In the genomic region with DNA sequence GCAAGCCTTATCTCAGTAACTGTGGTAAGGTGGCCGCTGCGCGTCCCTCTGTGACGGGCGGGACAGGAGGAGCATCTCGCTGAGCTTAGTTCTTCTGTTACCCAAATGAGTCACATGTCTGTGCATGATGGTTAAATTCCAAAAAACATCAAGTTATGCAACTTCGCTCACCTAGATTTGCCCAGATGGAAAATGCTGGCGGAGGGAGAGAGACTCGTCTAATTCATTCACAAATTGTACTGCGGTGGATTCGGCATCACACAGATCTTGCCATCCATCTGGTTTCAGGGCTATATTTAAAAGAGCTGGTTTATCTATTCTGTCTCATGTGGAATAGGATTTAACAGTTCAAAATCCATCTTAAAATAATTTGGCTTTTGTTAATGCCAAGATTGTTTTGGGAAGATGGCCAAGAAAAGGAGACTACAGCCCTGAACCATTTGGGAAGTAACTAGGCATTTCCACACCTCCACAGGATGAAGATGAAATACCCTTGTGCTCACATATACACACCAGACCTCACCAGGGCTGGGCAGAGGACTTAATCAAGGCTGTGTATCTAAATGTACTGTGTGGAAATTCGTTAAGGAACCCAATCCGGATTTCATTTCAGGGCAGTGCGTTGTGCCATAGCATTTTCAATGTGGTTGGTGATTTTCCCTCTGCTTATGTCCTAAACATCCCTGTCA, we compare ENCODE assay signal across 9 mouse cellular contexts.
DNase-seq lines count a peak whose midpoint lies in the region; ATAC-seq lines count a peak whose summit lies in the region.
"Had no signal": no experiment of that assay in that cellular context is flagged by ENCODE, and none has a peak within 500 bp of the region (broad histone marks: within the 10 kb centered on the region; RNA-seq: fewer than 3 reads in every experiment).

No protein-coding gene starts in this region.

- no peak for DNase-seq in frontal cortex, postnatal 25 days (ENCODE audit: low spot score in 2 of 2)
- DNase-seq in cerebellum, adult 11-12 months: peak; percentile 76
- peak; percentile 50 to 52 for DNase-seq in frontal cortex, postnatal 14 days (ENCODE audit: low spot score in 2 of 2)
- DNase-seq in left cerebral cortex, postnatal 25 days (ENCODE audit: low spot score in 2 of 2): peak; percentile 75 to 97
- no peak for DNase-seq in thymus, adult 18-20 months
- DNase-seq in urinary bladder, adult 2 months (ENCODE audit: low spot score): no peak
- no peak for DNase-seq in heart, postnatal 14 days
- DNase-seq: gastrocnemius, postnatal 14 days had no signal

- intact Hi-C loops in left cerebral cortex, postnatal 25 days (cut with DNase I): loop anchor here (1.0 kb wide), 2 partner anchors 113 to 242 kb away; no protein-coding TSS in a partner anchor
- intact Hi-C loops in heart, postnatal 14 days (cut with DNase I): no loop called here

- ATAC-seq in frontal cortex, adult (ENCODE audit: low TSS enrichment): peak; percentile 78

Comparison
In these comparisons a context has a peak if more than half of its experiments do, and no peak if none do; other contexts are left out.
1. DNase-seq: peak in cerebellum, adult 11-12 months (single experiment), frontal cortex, postnatal 14 days (2 of 2) and left cerebral cortex, postnatal 25 days (2 of 2); none in frontal cortex, postnatal 25 days (0 of 2), thymus, adult 18-20 months (0 of 2), urinary bladder, adult 2 months (single experiment) and heart, postnatal 14 days (0 of 2).